Mouse (Mus musculus): ENCODE measurements around the gene Cyb5r2. TPM values are rescaled to one million over a fixed set of nuclear protein-coding genes. Genes with fewer than 3 reads are reported as not detected.

The Cyb5r2 gene
- polyA plus RNA-seq, 1 experiment from 2014 or later, result 1.1 TPM

- no peak for ATAC-seq (ENCODE audit: insufficient number of reproducible peaks, insufficient read depth, low FRiP score, low read depth)
- no peak overlapping the region for H3K4me2 ChIP-seq (ENCODE audit: low read length)
- H3K4me1 ChIP-seq (ENCODE audit: control insufficient read depth in 2 of 2, insufficient read depth in 2 of 2, low read length in 2 of 2), result peaks cover 12 to 14% of the 10 kb centered on the region in 2 experiments
- H3K4me3 ChIP-seq (ENCODE audit: control insufficient read depth in 1 of 2, insufficient read depth in 1 of 2, low read depth in 1 of 2, low read length in 2 of 2), result no peak overlapping the region
- H3K36me3 ChIP-seq (ENCODE audit: control insufficient read depth, insufficient read depth, low read length), result peaks cover 4% of the 10 kb centered on the region; the same call in 1 of the 2 replicates
- no peaks in the 10 kb centered on the region for H3K27me3 ChIP-seq (ENCODE audit: control insufficient read depth, insufficient read depth, low read length)
- H3K9me3 ChIP-seq (ENCODE audit: control insufficient read depth, low read length), result no peaks in the 10 kb centered on the region
- no peak overlapping the region for H3K27ac ChIP-seq (replicated peaks in 1 of 2; ENCODE audit: control insufficient read depth in 1 of 2, insufficient read depth in 1 of 2, low read depth in 2 of 2, low read length in 2 of 2)
- no peak overlapping the region for H3K9ac ChIP-seq (ENCODE audit: low read length)
- 69% methylated on average over 13 of the region's 13 CpGs for WGBS
These were observed 55.1 kb downstream of the Cyb5r2 start for GRCm38 (mm10) chr7:107702461-107703380.

- Histone ChIP-seq H3K9ac (ENCODE audit: low read length) (no peak overlapping the region), H3K4me2 (ENCODE audit: low read length) (no peak overlapping the region), H3K4me1 (ENCODE audit: control insufficient read depth in 2 of 2, insufficient read depth in 2 of 2, low read length in 2 of 2) (peaks cover 2 to 3% of the 10 kb centered on the region in 2 experiments; a peak in 1 of 4 replicates), H3K27ac (replicated peaks in 1 of 2; ENCODE audit: control insufficient read depth in 1 of 2, insufficient read depth in 1 of 2, low read depth in 2 of 2, low read length in 2 of 2) (no peak overlapping the region), H3K27me3 (ENCODE audit: control insufficient read depth, insufficient read depth, low read length) (no peaks in the 10 kb centered on the region), H3K4me3 (ENCODE audit: control insufficient read depth in 1 of 2, insufficient read depth in 1 of 2, low read depth in 1 of 2, low read length in 2 of 2) (no peak overlapping the region), H3K36me3 (ENCODE audit: control insufficient read depth, insufficient read depth, low read length) (peaks cover 4% of the 10 kb centered on the region; the same call in 1 of the 2 replicates), H3K9me3 (ENCODE audit: control insufficient read depth, low read length) (no peaks in the 10 kb centered on the region)
- ATAC-seq (ENCODE audit: insufficient number of reproducible peaks, insufficient read depth, low FRiP score, low read depth), result no peak
- 84% methylated on average over 5 of the region's 5 CpGs for WGBS
These were observed 57.2 kb downstream of the Cyb5r2 start for GRCm38 (mm10) chr7:107700646-107701045.

- Histone ChIP-seq H3K9ac (ENCODE audit: low read length) (no peak overlapping the region), H3K36me3 (ENCODE audit: control insufficient read depth, insufficient read depth, low read length) (peaks cover 4% of the 10 kb centered on the region; the same call in 1 of the 2 replicates), H3K4me1 (ENCODE audit: control insufficient read depth in 2 of 2, insufficient read depth in 2 of 2, low read length in 2 of 2) (peaks cover 2 to 3% of the 10 kb centered on the region in 2 experiments; a peak in 1 of 4 replicates), H3K9me3 (ENCODE audit: control insufficient read depth, low read length) (no peaks in the 10 kb centered on the region), H3K27me3 (ENCODE audit: control insufficient read depth, insufficient read depth, low read length) (no peaks in the 10 kb centered on the region), H3K27ac (replicated peaks in 1 of 2; ENCODE audit: control insufficient read depth in 1 of 2, insufficient read depth in 1 of 2, low read depth in 2 of 2, low read length in 2 of 2) (no peak overlapping the region), H3K4me3 (ENCODE audit: control insufficient read depth in 1 of 2, insufficient read depth in 1 of 2, low read depth in 1 of 2, low read length in 2 of 2) (no peak overlapping the region), H3K4me2 (ENCODE audit: low read length) (no peak overlapping the region)
- no peak for ATAC-seq (ENCODE audit: insufficient number of reproducible peaks, insufficient read depth, low FRiP score, low read depth)
- 41% methylated on average over 1 of the region's 1 CpGs for WGBS
These were observed 57.9 kb downstream of the Cyb5r2 start for GRCm38 (mm10) chr7:107699926-107700325.

Other genes starting within 250 kb of the Cyb5r2 start
- 6.0 and 8.0 TPM in 2 replicates for gene Olfml1, start 190.6 kb downstream of the Cyb5r2 start, polyA plus RNA-seq (2014; fragmentation: Nextera tagmentation; extraction: Ambion mirVana)
- 6.0 and 7.3 TPM in 2 replicates for gene Ppfibp2, start 162.8 kb downstream of the Cyb5r2 start, polyA plus RNA-seq (2014; fragmentation: Nextera tagmentation; extraction: Ambion mirVana)
- not detected in 2 replicates for gene 5330417H12Rik, start 132.9 kb downstream of the Cyb5r2 start, polyA plus RNA-seq (2014; fragmentation: Nextera tagmentation; extraction: Ambion mirVana)
- gene Ovch2, start 43.2 kb upstream of the Cyb5r2 start, polyA plus RNA-seq (2014; fragmentation: Nextera tagmentation; extraction: Ambion mirVana), result not detected in 2 replicates
- gene Olfr467, start 54.2 kb upstream of the Cyb5r2 start, polyA plus RNA-seq (2014; fragmentation: Nextera tagmentation; extraction: Ambion mirVana), result not detected in 2 replicates
- not detected in 2 replicates for gene Olfr469, start 67.5 kb upstream of the Cyb5r2 start, polyA plus RNA-seq (2014; fragmentation: Nextera tagmentation; extraction: Ambion mirVana)
- gene Olfr470, start 89.5 kb upstream of the Cyb5r2 start, polyA plus RNA-seq (2014; fragmentation: Nextera tagmentation; extraction: Ambion mirVana), result not detected in 2 replicates
- gene Olfr472, start 139.9 kb upstream of the Cyb5r2 start, polyA plus RNA-seq (2014; fragmentation: Nextera tagmentation; extraction: Ambion mirVana), result not detected in 2 replicates
- gene Olfr473, start 172.4 kb upstream of the Cyb5r2 start, polyA plus RNA-seq (2014; fragmentation: Nextera tagmentation; extraction: Ambion mirVana), result not detected in 2 replicates
- not detected in 2 replicates for gene Olfr474, start 196.6 kb upstream of the Cyb5r2 start, polyA plus RNA-seq (2014; fragmentation: Nextera tagmentation; extraction: Ambion mirVana)
- gene Olfr476, start 206.8 kb upstream of the Cyb5r2 start, polyA plus RNA-seq (2014; fragmentation: Nextera tagmentation; extraction: Ambion mirVana), result not detected in 2 replicates
- not detected in 2 replicates for gene Olfr477, start 228.7 kb upstream of the Cyb5r2 start, polyA plus RNA-seq (2014; fragmentation: Nextera tagmentation; extraction: Ambion mirVana)

Measured in heart, embryonic 14.5 days (tissue).